Mouse (Mus musculus): Measurements from ENCODE around the gene Dolk.

DNA sequence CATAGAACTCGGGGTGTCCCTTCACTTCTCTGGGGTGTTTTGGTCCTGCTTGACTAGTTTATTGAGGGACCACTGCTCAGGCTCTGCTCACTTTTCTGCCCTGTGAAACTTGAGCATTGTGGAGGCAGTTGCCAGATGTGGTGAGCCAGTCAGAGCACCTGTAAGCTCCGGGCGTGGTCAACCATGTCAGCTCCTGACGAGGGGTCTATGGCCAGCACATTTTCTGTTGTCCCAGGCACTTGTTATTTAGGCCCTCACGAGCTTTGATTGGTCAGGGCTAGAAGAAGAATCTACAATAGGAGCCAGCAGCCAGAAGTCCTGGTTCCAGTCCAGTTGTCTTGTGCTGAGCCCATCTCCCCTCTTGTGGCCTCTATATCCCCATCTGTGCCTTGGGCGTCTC is 22.3 kb downstream of the Dolk start:
- no peak for TF ChIP-seq CTCF (IDR thresholded peaks at IDR 0.05; ENCODE audit: borderline replicate concordance, insufficient read depth, low read length)
- TF ChIP-seq POLR2A (IDR thresholded peaks at IDR 0.05; ENCODE audit: low read depth, low read length): no peak
